Mouse (Mus musculus) adrenal gland, postnatal 10 days (tissue): ENCODE data around the gene Mfng. TPM values are rescaled to one million over a fixed set of nuclear protein-coding genes. Genes with fewer than 3 reads are reported as not detected.
A peak's percentile ranks its signal among the peaks of the same experiment; 100 is the strongest.

Source experiments
- DNase-seq: peaks from one replicate; pipeline ENCODE4 v3.0.0; 2021; ENCODE audit warnings: mixed read lengths
- total RNA-seq, 2 experiments: library from RNA; stranded (reverse); gene quantifications; 2 replicates each; pipeline ENCODE4 v1.2.3; 2021

Mfng gene
- total RNA-seq, 2 experiments from 2014 or later: 15.5 to 17.7 TPM

GRCm38 (mm10) chr15:78715856-78716255, 57.4 kb downstream of the Mfng start:
- no peak for DNase-seq

DNA sequence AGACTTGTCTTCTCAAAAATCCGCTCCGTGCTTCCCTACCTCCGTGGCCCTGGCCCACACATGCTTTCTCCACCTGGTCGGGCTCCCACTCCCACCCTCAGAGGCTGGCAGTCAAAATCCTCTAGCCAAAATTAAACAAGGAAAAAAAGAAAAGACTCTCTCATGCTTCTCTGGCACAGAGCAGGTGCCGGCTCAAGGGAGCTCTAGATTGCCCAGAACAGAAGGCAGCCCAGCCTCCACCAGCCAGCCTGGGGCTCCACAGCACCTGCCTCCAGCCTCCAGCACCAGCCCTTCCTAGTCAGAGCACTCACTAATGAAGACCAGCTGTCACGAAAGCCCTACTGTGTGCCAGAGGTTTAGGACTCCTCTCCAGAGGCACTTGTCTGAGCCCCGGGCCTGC, 59.5 kb downstream of the Mfng start:
- DNase-seq: no peak

DNA sequence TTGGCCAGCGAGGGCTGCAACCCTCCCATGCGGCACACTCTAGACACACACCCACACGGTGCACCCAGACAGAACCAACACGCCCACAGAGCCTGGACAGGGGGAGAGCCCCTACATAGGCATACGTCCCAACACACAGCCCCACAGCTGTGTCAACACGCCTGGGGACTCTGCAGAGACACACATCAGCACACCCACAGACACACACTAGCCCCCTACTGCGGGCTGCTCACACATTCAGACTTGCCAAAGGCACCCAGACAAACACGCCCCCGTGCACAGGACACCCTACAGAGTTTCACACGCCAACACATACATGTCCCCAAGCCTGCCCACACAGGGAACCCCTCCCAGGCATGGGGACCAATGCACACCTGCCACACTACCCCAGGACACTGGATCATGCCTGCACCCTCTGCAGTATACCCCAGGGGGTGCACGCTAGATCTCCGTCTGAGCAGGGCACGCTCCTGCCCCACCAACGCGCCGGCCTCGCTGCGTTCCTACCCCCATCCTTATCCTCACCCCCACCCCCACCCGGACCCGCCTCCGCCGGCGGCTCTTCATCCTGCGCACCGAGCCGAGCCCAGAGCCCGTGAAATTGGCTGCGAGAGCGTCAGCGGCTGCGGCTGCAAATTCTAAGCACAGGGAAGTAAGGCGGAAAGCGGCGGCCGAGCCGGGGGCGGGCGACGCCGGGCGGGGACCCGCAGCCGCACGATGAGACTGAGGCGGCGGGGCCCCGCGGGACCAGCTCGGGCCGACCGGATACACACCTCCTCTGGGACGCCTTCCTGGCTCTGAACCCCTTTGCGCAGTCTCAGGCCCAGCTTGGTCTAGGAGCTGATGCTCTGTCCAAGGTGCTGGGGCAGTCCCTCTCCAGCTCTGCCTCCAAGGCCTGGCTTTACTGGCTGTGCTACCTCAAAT, 60.7 kb downstream of the Mfng start:
- peak; percentile 71 for DNase-seq

DNA sequence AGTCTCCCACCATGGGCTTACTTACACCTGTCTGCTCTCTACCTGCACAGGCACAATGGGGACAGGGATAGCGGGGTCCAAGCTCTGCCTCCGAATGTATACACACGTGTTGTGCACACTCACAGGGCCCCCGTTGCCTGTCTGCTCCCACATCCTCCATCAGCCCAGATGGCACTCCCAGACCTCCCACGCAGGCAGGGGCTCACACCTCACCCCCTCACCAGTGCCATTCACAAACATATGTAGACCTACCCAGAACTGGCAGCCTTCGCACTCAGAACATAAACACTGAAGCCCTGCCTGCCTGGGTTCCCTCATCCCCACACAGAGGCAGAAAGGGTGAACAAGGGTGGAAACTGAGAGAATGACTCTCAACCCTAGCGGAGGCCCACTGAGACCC, 61.3 kb downstream of the Mfng start:
- DNase-seq: no peak

GRCm38 (mm10) chr15:78710634-78711033, 62.6 kb downstream of the Mfng start:
- no peak for DNase-seq

DNA sequence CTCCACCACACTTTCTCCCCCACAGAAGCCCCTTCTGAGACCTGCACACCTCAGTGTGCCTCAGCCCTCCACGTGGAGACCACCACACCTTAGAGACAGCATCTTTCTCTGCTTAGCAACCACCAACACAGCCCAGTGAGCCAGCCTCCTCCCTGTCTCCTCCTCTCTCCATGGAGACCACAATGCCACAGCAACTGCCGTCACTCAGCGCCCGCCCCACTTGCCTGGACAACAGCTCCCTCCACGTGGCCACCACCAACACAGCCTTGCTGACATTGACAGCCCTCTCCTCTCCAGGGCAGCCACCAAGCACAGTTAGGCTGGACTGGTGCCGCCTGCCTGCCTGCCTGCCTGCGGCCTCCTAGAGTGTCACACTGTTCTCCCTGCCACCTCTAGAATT, 63.5 kb downstream of the Mfng start:
- peak; percentile 22 for DNase-seq

- peak; percentile 33 for DNase-seq
Measured at GRCm38 (mm10) chr15:78706630-78707029, 66.6 kb downstream of the Mfng start.

Other genes starting within 250 kb of the Mfng start
- gene C1qtnf6, start 242.1 kb downstream of the Mfng start, total RNA-seq: 10 to 100 TPM; 58.9 to 63.4 TPM
- gene Sstr3, start 228.8 kb downstream of the Mfng start, total RNA-seq: under 1 TPM; 0.39 to 0.42 TPM
- gene Rac2, start 200.7 kb downstream of the Mfng start, total RNA-seq: 10 to 100 TPM; 21.3 to 27.1 TPM
- gene Cyth4, start 176.4 kb downstream of the Mfng start, total RNA-seq: 1 to 10 TPM; 7.0 to 9.9 TPM
- 1 to 10 TPM; 2.5 to 2.9 TPM for gene Elfn2, start 54.7 kb downstream of the Mfng start, total RNA-seq
- 10 to 100 TPM; 12.0 to 12.4 TPM for gene Card10, start 29.6 kb upstream of the Mfng start, total RNA-seq
- gene Cdc42ep1, start 69.1 kb upstream of the Mfng start, total RNA-seq: 10 to 100 TPM; 40.9 to 48.6 TPM
- 1 to 10 TPM; 1.8 to 5.1 TPM for gene Lgals2, start 82.1 kb upstream of the Mfng start, total RNA-seq
- 10 to 100 TPM; 48.8 to 50.6 TPM for gene Gga1, start 103.7 kb upstream of the Mfng start, total RNA-seq
- not detected for gene Gm49510, start 126.2 kb upstream of the Mfng start, total RNA-seq
- 10 to 100 TPM; 11.7 to 17.1 TPM for gene Sh3bp1, start 126.3 kb upstream of the Mfng start, total RNA-seq
- gene Pdxp, start 140.4 kb upstream of the Mfng start, total RNA-seq: 1 to 10 TPM; 5.2 to 6.1 TPM
- gene Lgals1, start 153.2 kb upstream of the Mfng start, total RNA-seq: 100 to 1,000 TPM; 601 to 606 TPM
- gene Nol12, start 161.5 kb upstream of the Mfng start, total RNA-seq: 10 to 100 TPM; 34.4 to 35.2 TPM
- 10 to 100 TPM; 87.8 to 88.2 TPM for gene Triobp, start 174.2 kb upstream of the Mfng start, total RNA-seq